Mouse (Mus musculus): ENCODE data around the gene Gm11733. TPM values are rescaled to one million over a fixed set of nuclear protein-coding genes. Genes with fewer than 3 reads are reported as not detected.

Gm11733 gene
- total RNA-seq, 2 experiments from 2014 or later: not detected

- peak; percentile 83 for DNase-seq
- intact Hi-C loops (cut with DNase I): no loop called here
- H3K4me3 ChIP-seq: peak overlapping the region; percentile 65
- no peak for TF ChIP-seq CTCF (IDR thresholded peaks at IDR 0.05)
- H3K27ac ChIP-seq: peak overlapping the region; percentile 79
Observed at GRCm38 (mm10) chr11:117482677-117483511, 1.3 kb upstream of the Gm11733 start.

- no peak for DNase-seq
- intact Hi-C loops (cut with DNase I): no loop called here
- TF ChIP-seq CTCF (IDR thresholded peaks at IDR 0.05): no peak
- Histone ChIP-seq H3K27ac (no peak overlapping the region), H3K4me3 (no peak overlapping the region)
Observed at GRCm38 (mm10) chr11:117491408-117492208, 7.4 kb downstream of the Gm11733 start.

DNA sequence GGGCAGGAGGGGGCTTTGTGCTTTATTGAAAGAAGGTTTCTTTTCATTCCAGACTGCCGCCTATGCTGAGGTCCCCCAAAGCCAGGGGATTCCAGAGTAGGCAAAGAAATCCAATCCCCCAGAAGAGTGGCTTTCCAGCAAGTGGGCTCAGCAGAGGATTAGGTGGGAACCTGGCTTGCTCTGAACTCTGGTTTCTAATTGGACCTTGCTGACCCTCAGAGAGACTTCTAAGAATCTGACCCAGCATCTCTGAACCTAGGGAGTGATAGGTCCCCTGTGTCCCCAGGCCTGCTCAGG lies 8.0 kb downstream of the Gm11733 start:
- no peak for TF ChIP-seq CTCF (IDR thresholded peaks at IDR 0.05)
- Histone ChIP-seq H3K4me3 (no peak overlapping the region), H3K27ac (no peak overlapping the region)
- DNase-seq: no peak
- intact Hi-C loops (cut with DNase I): no loop called here

- TF ChIP-seq CTCF (IDR thresholded peaks at IDR 0.05): no peak
- DNase-seq: no peak
- intact Hi-C loops (cut with DNase I): no loop called here
- Histone ChIP-seq H3K4me3 (no peak overlapping the region), H3K27ac (peak overlapping the region; percentile 78)
Observed at GRCm38 (mm10) chr11:117496812-117497211, 12.6 kb downstream of the Gm11733 start.

- peak; percentile 81 for DNase-seq
- peak overlapping the region; percentile 78 for H3K27ac ChIP-seq
- TF ChIP-seq CTCF (IDR thresholded peaks at IDR 0.05): no peak
- peak overlapping the region; percentile 55 for H3K4me3 ChIP-seq
- intact Hi-C loops (cut with DNase I): no loop called here
Observed at GRCm38 (mm10) chr11:117497256-117498136, 13.3 kb downstream of the Gm11733 start.

DNA sequence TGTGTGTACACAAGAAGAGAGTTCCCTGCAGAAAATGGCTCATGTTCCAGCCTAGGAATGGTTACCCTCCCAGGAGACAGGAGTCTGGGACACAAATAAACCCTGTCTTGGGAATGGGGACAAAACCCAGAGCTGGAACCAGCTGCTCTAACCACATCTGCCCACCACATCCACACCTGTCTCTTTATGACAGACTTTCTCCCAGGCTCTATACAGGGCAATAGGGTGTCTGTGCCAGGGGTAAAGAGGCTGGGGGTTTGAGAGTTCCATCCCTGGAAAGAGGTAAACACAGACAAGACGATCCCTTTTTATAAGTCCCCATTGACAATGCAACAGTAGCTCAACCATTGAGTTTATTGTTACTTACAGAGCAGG lies 14.0 kb downstream of the Gm11733 start:
- Histone ChIP-seq H3K27ac (peak overlapping the region; percentile 78), H3K4me3 (no peak overlapping the region)
- DNase-seq: no peak
- no peak for TF ChIP-seq CTCF (IDR thresholded peaks at IDR 0.05)
- intact Hi-C loops (cut with DNase I): no loop called here

DNA sequence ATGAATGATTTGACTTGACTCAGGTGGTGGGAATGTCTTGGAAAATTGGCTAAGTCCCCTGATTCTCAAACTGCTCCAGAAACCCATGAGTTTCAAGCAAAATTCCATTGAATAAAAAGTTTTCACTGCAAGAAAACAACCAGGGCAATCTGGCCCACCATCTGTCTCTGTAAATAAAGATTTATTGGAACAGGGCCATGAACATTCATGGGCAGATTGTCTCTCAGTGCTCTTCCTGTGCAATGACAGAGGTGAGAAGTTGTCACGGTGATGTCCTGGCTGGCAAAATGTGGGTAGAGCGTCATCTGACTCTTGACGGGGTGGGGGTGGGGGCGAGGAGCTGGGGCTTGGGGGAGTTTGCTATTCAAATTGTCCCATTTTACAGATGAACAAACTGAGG lies 24.8 kb downstream of the Gm11733 start:
- intact Hi-C loops (cut with DNase I): no loop called here

DNA sequence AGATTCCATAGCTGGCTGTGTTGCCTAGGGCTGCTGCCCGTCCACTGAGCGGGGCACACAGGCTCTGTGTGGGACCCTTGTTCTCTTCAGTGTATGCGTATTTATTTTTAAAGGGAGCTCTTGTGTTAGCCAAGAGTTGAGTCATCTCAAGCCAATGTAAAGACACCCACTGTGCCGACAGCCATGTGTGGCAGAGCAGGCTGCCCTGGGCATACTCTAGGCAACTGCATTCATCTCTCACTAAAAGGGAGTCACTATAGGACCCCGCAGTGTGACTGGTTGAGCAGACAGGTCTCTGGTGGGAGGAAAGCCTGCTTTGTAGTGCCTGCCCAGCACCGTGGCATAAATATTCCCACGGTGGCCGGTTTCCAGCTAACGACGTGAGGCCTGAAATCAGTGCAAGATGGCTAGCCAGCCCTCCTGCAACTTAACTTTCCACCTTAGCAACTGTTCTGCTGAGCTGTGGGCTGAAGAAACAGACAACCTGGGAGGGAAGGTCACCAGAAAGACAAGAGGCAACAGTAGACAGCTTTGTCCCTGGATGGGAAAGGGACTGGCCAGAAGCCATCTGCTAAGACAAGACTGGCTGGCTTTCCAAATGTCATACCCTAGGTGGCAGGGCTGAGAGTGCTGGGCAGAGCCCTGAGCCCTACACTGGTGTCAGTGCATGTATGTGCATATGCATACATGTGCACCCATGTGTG lies 31.7 kb downstream of the Gm11733 start:
- DNase-seq: peak; percentile 36
- intact Hi-C loops (cut with DNase I): no loop called here
- Histone ChIP-seq H3K4me3 (no peak overlapping the region), H3K27ac (peak overlapping the region; percentile 38; the same call in 1 of the 2 replicates)
- TF ChIP-seq CTCF (IDR thresholded peaks at IDR 0.05): peak; percentile 25; the same call in 1 of the 2 replicates

More for the DNA sequence above, 24.8 kb downstream of the Gm11733 start:
- no peak for TF ChIP-seq CTCF (IDR thresholded peaks at IDR 0.05)
- no peak for DNase-seq
- Histone ChIP-seq H3K4me3 (no peak overlapping the region), H3K27ac (no peak overlapping the region)

DNA sequence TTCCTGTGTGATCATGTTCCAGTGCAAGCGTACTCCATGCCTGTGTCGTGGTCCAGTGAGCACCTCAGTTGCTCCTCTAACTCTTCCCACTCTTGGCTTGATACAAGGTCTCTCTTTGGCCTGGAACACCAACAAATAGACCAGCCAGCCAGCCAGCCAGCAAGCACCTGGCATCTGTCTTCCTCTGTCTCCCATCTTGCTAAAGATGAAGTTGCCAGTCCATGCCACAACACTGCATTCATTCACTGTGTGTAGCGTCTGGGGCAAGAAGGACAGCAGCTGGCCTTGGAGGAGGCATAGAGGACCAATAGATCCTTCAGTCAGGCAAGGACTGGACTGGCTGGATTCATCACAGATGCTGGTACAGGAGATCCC lies 32.2 kb downstream of the Gm11733 start:
- Histone ChIP-seq H3K27ac (no peak overlapping the region), H3K4me3 (no peak overlapping the region)
- no peak for DNase-seq
- intact Hi-C loops (cut with DNase I): no loop called here
- TF ChIP-seq CTCF (IDR thresholded peaks at IDR 0.05): no peak

GRCm38 (mm10) chr11:117521906-117522780 lies 38.0 kb downstream of the Gm11733 start:
- Histone ChIP-seq H3K4me3 (no peak overlapping the region), H3K27ac (peak overlapping the region; percentile 86)
- intact Hi-C loops (cut with DNase I): no loop called here
- DNase-seq: no peak
- TF ChIP-seq CTCF (IDR thresholded peaks at IDR 0.05): no peak

- peak; percentile 79 for DNase-seq
- peak overlapping the region; percentile 86 for H3K27ac ChIP-seq
- intact Hi-C loops (cut with DNase I): no loop called here
- no peak for TF ChIP-seq CTCF (IDR thresholded peaks at IDR 0.05)
- H3K4me3 ChIP-seq: peak overlapping the region; percentile 32; the same call in 1 of the 2 replicates
Observed at GRCm38 (mm10) chr11:117522879-117523519, 38.8 kb downstream of the Gm11733 start.

Measured in gastrocnemius, adult 2 months (tissue).